Mouse (Mus musculus): ENCODE measurements around the gene Oxt.

DNA sequence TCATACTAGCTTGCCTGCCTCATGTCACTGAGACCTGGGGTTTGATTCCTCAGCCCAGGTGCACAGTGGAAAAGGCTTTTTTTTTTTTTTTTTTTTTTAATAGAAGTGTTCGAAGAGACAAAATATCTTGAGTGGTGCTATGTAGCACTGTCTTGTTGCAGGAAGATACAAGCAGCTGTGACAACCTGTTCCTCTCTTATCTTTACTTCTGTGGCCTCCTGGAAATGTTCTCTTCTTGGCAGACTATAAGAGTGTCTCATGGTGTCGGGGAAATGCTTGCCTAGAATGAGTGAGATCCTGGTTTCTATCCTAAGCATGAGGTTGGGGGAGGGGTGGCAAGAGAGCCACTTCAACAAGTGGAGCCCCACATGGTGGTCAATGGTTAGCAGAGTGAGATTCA is 12.4 kb downstream of the Oxt start:
- TF ChIP-seq GATA1 (IDR thresholded peaks at IDR 0.05; ENCODE audit: low read length) (no peak), TAL1 (IDR thresholded peaks at IDR 0.05; ENCODE audit: low read length) (no peak)
